Mouse (Mus musculus) heart, embryonic 14.5 days (tissue): Measurements from ENCODE around the gene Cep78. TPM values are rescaled to one million over a fixed set of nuclear protein-coding genes. Genes with fewer than 3 reads are reported as not detected.

Experiments used
- ATAC-seq: fragments of 200-750 bp; cut with Nextera tagmentation; 2 replicates; pipeline ENCODE4 v1.8.0; 2017; ENCODE audit warnings: low read depth, moderate TSS enrichment; ENCODE audit not compliant: insufficient number of reproducible peaks, insufficient read depth, low FRiP score
- H3K27ac ChIP-seq, 2 experiments: fragments of 200-500 bp in 1 of 2; fragments of 300-500 bp in 1 of 2; sonication (generic) in 1 of 2; replicated peaks in 1 of 2; 2 replicates each; pipeline ENCODE4 v1.5.1; 2012 to 2014; ENCODE audit warnings: low read depth in 2 of 2, low read length in 2 of 2, control low read depth in 1 of 2, mild to moderate bottlenecking in 1 of 2, mixed read lengths in 1 of 2; ENCODE audit not compliant: control insufficient read depth in 1 of 2, insufficient read depth in 1 of 2
- H3K27me3 ChIP-seq: fragments of 300-500 bp; sonication (generic); 2 replicates; pipeline ENCODE4 v1.6.1; 2014; ENCODE audit warnings: mild to moderate bottlenecking, low read length, control low read depth; ENCODE audit not compliant: control insufficient read depth, insufficient read depth
- H3K36me3 ChIP-seq: fragments of 300-500 bp; sonication (generic); 2 replicates; pipeline ENCODE4 v1.6.1; 2014; ENCODE audit warnings: mild to moderate bottlenecking, control low read depth, low read length, mixed read lengths; ENCODE audit not compliant: control insufficient read depth, insufficient read depth
- H3K4me1 ChIP-seq, 2 experiments: fragments of 200-500 bp in 1 of 2; fragments of 300-500 bp in 1 of 2; sonication (generic) in 1 of 2; 2 replicates each; pipeline ENCODE4 v1.6.1; 2012 to 2014; ENCODE audit warnings: low read length in 2 of 2, control low read depth in 1 of 2, mixed read lengths in 1 of 2; ENCODE audit not compliant: control insufficient read depth in 2 of 2, insufficient read depth in 2 of 2
- H3K4me2 ChIP-seq: fragments of 300-500 bp; sonication (generic); 2 replicates; pipeline ENCODE4 v1.6.1; 2014; ENCODE audit warnings: mild to moderate bottlenecking, low read length
- H3K4me3 ChIP-seq, 2 experiments: fragments of 200-500 bp in 1 of 2; fragments of 300-500 bp in 1 of 2; sonication (generic) in 1 of 2; 2 replicates each; pipeline ENCODE4 v1.5.1; 2012 to 2014; ENCODE audit warnings: low read length in 2 of 2, mild to moderate bottlenecking in 2 of 2, control low read depth in 1 of 2, low read depth in 1 of 2, moderate library complexity in 1 of 2; ENCODE audit not compliant: control insufficient read depth in 1 of 2, insufficient read depth in 1 of 2
- H3K9ac ChIP-seq: fragments of 300-500 bp; sonication (generic); 2 replicates; pipeline ENCODE4 v1.6.1; 2014; ENCODE audit warnings: mild to moderate bottlenecking, low read length
- H3K9me3 ChIP-seq: fragments of 300-500 bp; sonication (generic); 2 replicates; pipeline ENCODE4 v1.6.1; 2016; ENCODE audit warnings: low read length, control low read depth; ENCODE audit not compliant: control insufficient read depth
- WGBS: fragments of 180-500 bp; shearing (Covaris S2); extraction: QIAGEN DNeasy Blood & Tissue Kit; methylation state at CpG from one replicate; pipeline ENCODE4 v1.1.7; 2014; 5-methylcytosine and 5-hydroxymethylcytosine counted together
- polyA plus RNA-seq: library from polyadenylated mRNA; unstranded; fragments of >200 nt; fragmentation: Nextera tagmentation; extraction: Ambion mirVana; gene quantifications from 2 replicates; pipeline ENCODE4 v1.2.1, GENCODE M21; 2014

The Cep78 gene
- polyA plus RNA-seq, 1 experiment from 2014 or later = 12.7 TPM

- Histone ChIP-seq H3K27me3 (no peaks in the 10 kb centered on the region), H3K4me3 (no peak overlapping the region), H3K36me3 (peaks cover 43% of the 10 kb centered on the region), H3K9ac (no peak overlapping the region), H3K4me1 (peaks cover 0 to 2% of the 10 kb centered on the region in 2 experiments; a peak in 2 of 4 replicates), H3K4me2 (no peak overlapping the region), H3K9me3 (no peaks in the 10 kb centered on the region), H3K27ac (no peak overlapping the region)
- WGBS = 95% methylated on average over 7 of the region's 7 CpGs
- ATAC-seq = no peak
These were observed 20.3 kb downstream of the Cep78 start for GRCm38 (mm10) chr19:15964533-15964932.

- no peaks in the 10 kb centered on the region for H3K27me3 ChIP-seq
- H3K4me2 ChIP-seq = no peak overlapping the region
- no peak for ATAC-seq
- no peaks in the 10 kb centered on the region for H3K9me3 ChIP-seq
- H3K27ac ChIP-seq = no peak overlapping the region
- H3K4me3 ChIP-seq = no peak overlapping the region
- WGBS = 83% methylated on average over 17 of the region's 17 CpGs
- H3K4me1 ChIP-seq = peaks cover 0 to 2% of the 10 kb centered on the region in 2 experiments; a peak in 2 of 4 replicates
- no peak overlapping the region for H3K9ac ChIP-seq
- H3K36me3 ChIP-seq = peaks cover 35% of the 10 kb centered on the region
These were observed 21.6 kb downstream of the Cep78 start for GRCm38 (mm10) chr19:15963011-15963695.

- Histone ChIP-seq H3K27ac (no peak overlapping the region), H3K4me1 (peaks cover 0 to 2% of the 10 kb centered on the region in 2 experiments; a peak in 2 of 4 replicates), H3K9ac (no peak overlapping the region), H3K9me3 (no peaks in the 10 kb centered on the region), H3K4me2 (no peak overlapping the region; the same call in 1 of the 2 replicates), H3K27me3 (no peaks in the 10 kb centered on the region), H3K4me3 (no peak overlapping the region), H3K36me3 (peaks cover 33% of the 10 kb centered on the region)
- no peak for ATAC-seq
- 61% methylated on average over 13 of the region's 13 CpGs for WGBS
These were observed 22.5 kb downstream of the Cep78 start for GRCm38 (mm10) chr19:15962313-15962712.

- Histone ChIP-seq H3K4me3 (no peak overlapping the region), H3K27me3 (no peaks in the 10 kb centered on the region), H3K4me2 (no peak overlapping the region), H3K27ac (no peak overlapping the region), H3K36me3 (peaks cover 5% of the 10 kb centered on the region; the same call in 1 of the 2 replicates), H3K9ac (no peak overlapping the region), H3K4me1 (no peaks in the 10 kb centered on the region), H3K9me3 (no peaks in the 10 kb centered on the region)
- ATAC-seq = peak; percentile 31; the same call in 1 of the 2 replicates
- 68% methylated on average over 3 of the region's 3 CpGs for WGBS
These were observed 34.6 kb downstream of the Cep78 start for GRCm38 (mm10) chr19:15950225-15950624.

GRCm38 (mm10) chr19:15948867-15949266 is 35.9 kb downstream of the Cep78 start:
- Histone ChIP-seq H3K27ac (no peak overlapping the region), H3K9me3 (no peaks in the 10 kb centered on the region), H3K4me3 (no peak overlapping the region), H3K36me3 (no peaks in the 10 kb centered on the region), H3K9ac (no peak overlapping the region), H3K4me2 (no peak overlapping the region), H3K4me1 (no peaks in the 10 kb centered on the region), H3K27me3 (no peaks in the 10 kb centered on the region)
- ATAC-seq = no peak
- 62% methylated on average over 1 of the region's 1 CpGs for WGBS

- no peaks in the 10 kb centered on the region for H3K9me3 ChIP-seq
- H3K27me3 ChIP-seq = no peaks in the 10 kb centered on the region
- WGBS = 86% methylated on average over 7 of the region's 7 CpGs
- no peaks in the 10 kb centered on the region for H3K36me3 ChIP-seq
- no peak overlapping the region for H3K9ac ChIP-seq
- H3K4me1 ChIP-seq = no peaks in the 10 kb centered on the region
- H3K27ac ChIP-seq = no peak overlapping the region
- no peak overlapping the region for H3K4me3 ChIP-seq
- H3K4me2 ChIP-seq = no peak overlapping the region
- ATAC-seq = no peak
These were observed 36.4 kb downstream of the Cep78 start for GRCm38 (mm10) chr19:15948426-15948825.

GRCm38 (mm10) chr19:15947237-15947636 is 37.6 kb downstream of the Cep78 start, which contains the start of gene Psat1:
TSS of gene Psat1 (minus strand) at chr19:15947337.
- Histone ChIP-seq H3K36me3 (no peaks in the 10 kb centered on the region), H3K9ac (no peak within 1 kb of the TSS), H3K4me3 (no peak within 1 kb of the TSS), H3K27ac (no peak within 1 kb of the TSS), H3K4me1 (no peaks in the 10 kb centered on the region), H3K9me3 (no peaks in the 10 kb centered on the region), H3K4me2 (no peak within 1 kb of the TSS), H3K27me3 (no peaks in the 10 kb centered on the region)
- no peak for ATAC-seq
- WGBS = 79% methylated on average over 7 of the region's 7 CpGs

GRCm38 (mm10) chr19:15946663-15947062 is 38.1 kb downstream of the Cep78 start:
- no peaks in the 10 kb centered on the region for H3K27me3 ChIP-seq
- no peak overlapping the region for H3K27ac ChIP-seq
- H3K9me3 ChIP-seq = no peaks in the 10 kb centered on the region
- no peaks in the 10 kb centered on the region for H3K4me1 ChIP-seq
- H3K4me2 ChIP-seq = no peak overlapping the region
- no peak for ATAC-seq
- no peak overlapping the region for H3K4me3 ChIP-seq
- H3K36me3 ChIP-seq = no peaks in the 10 kb centered on the region
- H3K9ac ChIP-seq = no peak overlapping the region
- WGBS = 68% methylated on average over 10 of the region's 10 CpGs
